Comparison of ENCODE assay signal across 8 mouse cellular contexts in the genomic region with DNA sequence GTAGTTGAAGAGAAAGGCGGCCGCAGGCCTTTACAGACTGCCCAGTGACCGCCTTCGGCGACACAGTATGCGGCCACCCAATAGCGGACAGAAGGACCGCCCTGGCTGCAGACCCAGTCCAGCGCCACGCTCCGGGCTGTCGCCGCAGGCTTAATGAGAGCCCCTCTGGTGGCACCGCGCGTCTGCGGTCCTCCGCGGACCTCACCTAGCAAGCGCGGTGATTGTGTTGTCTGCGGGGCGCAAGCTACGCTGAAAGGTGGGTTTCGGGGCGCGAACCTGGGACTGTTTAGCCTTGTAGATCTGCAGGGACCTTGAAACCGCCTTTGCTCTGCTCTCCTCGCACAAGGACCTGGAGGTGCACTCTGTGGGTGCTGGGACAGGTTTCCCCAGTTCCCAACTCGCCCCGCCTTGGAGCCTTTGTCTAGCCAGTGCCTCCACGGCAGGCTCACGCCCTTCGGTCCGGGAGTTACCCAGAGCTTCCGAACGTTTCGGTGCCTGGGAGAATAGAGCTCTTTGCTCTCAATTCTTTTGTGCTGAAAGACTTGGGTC. TPM values are rescaled to one million over a fixed set of nuclear protein-coding genes. Genes with fewer than 3 reads are reported as not detected.
A peak's percentile ranks its signal among the peaks of the same experiment; 100 is the strongest.
DNase-seq lines count a peak whose midpoint lies in the region; ATAC-seq and TF ChIP-seq lines count a peak whose summit lies in the region.

No protein-coding gene starts in this region.

- 6% methylated on average over 38 of the region's 38 CpGs for WGBS in spleen, adult 2 months
- WGBS in hindbrain, embryonic 12.5 days = 2% methylated on average over 37 of the region's 38 CpGs
- 4% methylated on average over 38 of the region's 38 CpGs for WGBS in liver, embryonic 12.5 days (ENCODE audit: insufficient replicate concordance)

- H3K9ac ChIP-seq in hindbrain, embryonic 12.5 days = peak overlapping the region; percentile 58
- peak overlapping the region; percentile 60 for H3K9ac ChIP-seq in liver, embryonic 12.5 days

- TF ChIP-seq CTCF in spleen, adult 2 months (IDR thresholded peaks at IDR 0.05; ENCODE audit: extremely low read depth, insufficient read depth, insufficient read length, insufficient replicate concordance) = no peak
- no peak for TF ChIP-seq CTCF in embryonic fibroblast, embryonic 13.5 days (IDR thresholded peaks at IDR 0.05; ENCODE audit: borderline replicate concordance, insufficient read depth, low read length)

- no peak for TF ChIP-seq POLR2A in spleen, adult 2 months (IDR thresholded peaks at IDR 0.05; ENCODE audit: low read depth, low read length)
- TF ChIP-seq POLR2A in embryonic fibroblast, embryonic 13.5 days (IDR thresholded peaks at IDR 0.05; ENCODE audit: low read depth, low read length) = no peak

- H3K4me2 ChIP-seq in hindbrain, embryonic 12.5 days (replicated peaks) = peak overlapping the region; percentile 73
- H3K4me2 ChIP-seq in liver, embryonic 12.5 days = peak overlapping the region; percentile 83

- H3K9me3 ChIP-seq in hindbrain, embryonic 12.5 days (replicated peaks) = no peaks in the 10 kb centered on the region
- no peaks in the 10 kb centered on the region for H3K9me3 ChIP-seq in liver, embryonic 12.5 days (replicated peaks)

- no peak overlapping the region for H3K27ac ChIP-seq in spleen, adult 2 months (ENCODE audit: insufficient read depth, low read length)
- no peak overlapping the region for H3K27ac ChIP-seq in embryonic fibroblast, embryonic 13.5 days (ENCODE audit: insufficient read depth, low read length)
- H3K27ac ChIP-seq in hindbrain, embryonic 12.5 days = no peak overlapping the region
- no peak overlapping the region for H3K27ac ChIP-seq in liver, embryonic 12.5 days

- H3K36me3 ChIP-seq in spleen, adult 2 months (ENCODE audit: control insufficient read depth, insufficient read depth, low read length) = no peaks in the 10 kb centered on the region
- peaks cover 1% of the 10 kb centered on the region for H3K36me3 ChIP-seq in hindbrain, embryonic 12.5 days
- H3K36me3 ChIP-seq in liver, embryonic 12.5 days = peaks cover 9% of the 10 kb centered on the region

- H3K4me3 ChIP-seq in spleen, adult 2 months (ENCODE audit: extremely low read depth, insufficient read depth, insufficient read length) = peak overlapping the region; percentile 6; the same call in 1 of the 2 replicates
- H3K4me3 ChIP-seq in embryonic fibroblast, embryonic 13.5 days (ENCODE audit: insufficient read depth, low read length) = peak overlapping the region; percentile 7
- H3K4me3 ChIP-seq in hindbrain, embryonic 12.5 days = peak overlapping the region; percentile 37
- peak overlapping the region; percentile 55 for H3K4me3 ChIP-seq in liver, embryonic 12.5 days

- DNase-seq in spleen, adult 2 months (ENCODE audit: low read depth in 1 of 2, low spot score in 2 of 2) = no peak
- DNase-seq in spleen, postnatal 14 days (ENCODE audit: low spot score in 2 of 2) = no peak
- peak; percentile 61 for DNase-seq in neural tube, embryonic 10.5 days (ENCODE audit: extremely low spot score, low spot score)
- no peak for DNase-seq in spleen, postnatal 10 days (ENCODE audit: low spot score in 2 of 2)
- DNase-seq in adipocyte (ENCODE audit: low spot score) = no peak

- peaks cover 6% of the 10 kb centered on the region; the same call in 1 of the 2 replicates for H3K27me3 ChIP-seq in spleen, adult 2 months (ENCODE audit: control insufficient read depth, insufficient read depth, low read length)
- peaks cover 31% of the 10 kb centered on the region for H3K27me3 ChIP-seq in hindbrain, embryonic 12.5 days
- H3K27me3 ChIP-seq in liver, embryonic 12.5 days (replicated peaks) = peaks cover 54% of the 10 kb centered on the region

- no peaks in the 10 kb centered on the region for H3K4me1 ChIP-seq in spleen, adult 2 months (ENCODE audit: control insufficient read depth, insufficient read depth, insufficient read length)
- peaks cover 10% of the 10 kb centered on the region for H3K4me1 ChIP-seq in embryonic fibroblast, embryonic 13.5 days (ENCODE audit: control insufficient read depth, insufficient read depth, low read length)
- peaks cover 15% of the 10 kb centered on the region for H3K4me1 ChIP-seq in hindbrain, embryonic 12.5 days
- peaks cover 23% of the 10 kb centered on the region for H3K4me1 ChIP-seq in liver, embryonic 12.5 days

- ATAC-seq in hindbrain, embryonic 12.5 days (ENCODE audit: low FRiP score) = no peak; the same call in 1 of the 2 replicates
- peak; percentile 40; the same call in 1 of the 2 replicates for ATAC-seq in liver, embryonic 12.5 days

RNA-seq across cellular contexts. Expression of gene Rabif, which starts 18.9 kb away (rescaled TPM):
- polyA plus RNA-seq in spleen, adult 2 months (2012; rRNA removed) = 8.6 and 9.4 TPM in 2 replicates
- polyA plus RNA-seq in embryonic fibroblast, embryonic 13.5 days (2011; ENCODE audit: insufficient read length, low read depth, missing spikeins) = 21.5 and 22.7 TPM in 2 replicates
- 45.7 and 53.1 TPM in 2 replicates for polyA plus RNA-seq in hindbrain, embryonic 12.5 days (2016; fragmentation: Nextera tagmentation; extraction: Ambion mirVana)
- 23.5 and 24.2 TPM in 2 replicates for polyA plus RNA-seq in liver, embryonic 12.5 days (2016; fragmentation: Nextera tagmentation; extraction: Ambion mirVana)

RNA-seq across cellular contexts. Expression of gene Mgat4e, which starts 36.1 kb away (rescaled TPM):
- polyA plus RNA-seq in spleen, adult 2 months (2012; rRNA removed) = not detected in 2 replicates
- not detected in 2 replicates for polyA plus RNA-seq in embryonic fibroblast, embryonic 13.5 days (2011; ENCODE audit: insufficient read length, low read depth, missing spikeins)
- polyA plus RNA-seq in hindbrain, embryonic 12.5 days (2016; fragmentation: Nextera tagmentation; extraction: Ambion mirVana) = not detected in 2 replicates
- not detected in 2 replicates for polyA plus RNA-seq in liver, embryonic 12.5 days (2016; fragmentation: Nextera tagmentation; extraction: Ambion mirVana)

RNA-seq across cellular contexts. Expression of gene Kdm5b, which starts 46.6 kb away (rescaled TPM):
- polyA plus RNA-seq in spleen, adult 2 months (2012; rRNA removed) = 4.8 and 6.2 TPM in 2 replicates
- polyA plus RNA-seq in embryonic fibroblast, embryonic 13.5 days (2011; ENCODE audit: insufficient read length, low read depth, missing spikeins) = 69.1 and 71.7 TPM in 2 replicates
- polyA plus RNA-seq in hindbrain, embryonic 12.5 days (2016; fragmentation: Nextera tagmentation; extraction: Ambion mirVana) = 119 and 120 TPM in 2 replicates
- polyA plus RNA-seq in liver, embryonic 12.5 days (2016; fragmentation: Nextera tagmentation; extraction: Ambion mirVana) = 16.1 and 16.5 TPM in 2 replicates

RNA-seq across cellular contexts. Expression of gene Klhl12, which starts 58.1 kb away (rescaled TPM):
- 4.8 and 5.9 TPM in 2 replicates for polyA plus RNA-seq in spleen, adult 2 months (2012; rRNA removed)
- polyA plus RNA-seq in embryonic fibroblast, embryonic 13.5 days (2011; ENCODE audit: insufficient read length, low read depth, missing spikeins) = 14.0 and 16.4 TPM in 2 replicates
- polyA plus RNA-seq in hindbrain, embryonic 12.5 days (2016; fragmentation: Nextera tagmentation; extraction: Ambion mirVana) = 32.3 and 32.9 TPM in 2 replicates
- polyA plus RNA-seq in liver, embryonic 12.5 days (2016; fragmentation: Nextera tagmentation; extraction: Ambion mirVana) = 40.2 and 41.7 TPM in 2 replicates
